Mouse (Mus musculus) macrophage (primary cell): ENCODE results near the gene Gh. TPM values are rescaled to one million over a fixed set of nuclear protein-coding genes. Genes with fewer than 3 reads are reported as not detected.

ENCODE experiments used
- polyA plus RNA-seq: library from polyadenylated mRNA; stranded (reverse); fragments of 250-400 nt; gene quantifications from 3 replicates; pipeline ENCODE4 v1.2.4, GENCODE M21; 2018; ENCODE audit warnings: inconsistent platforms

Gh gene
- polyA plus RNA-seq, 1 experiment from 2014 or later: not detected

Other genes starting within 250 kb of the Gh start
- 9.9 to 15.0 TPM (median 13.6 TPM) in 3 replicates for gene Taco1, start 235.8 kb downstream of the Gh start, polyA plus RNA-seq
- gene Map3k3, start 217.3 kb downstream of the Gh start, polyA plus RNA-seq: 47.7 to 51.9 TPM (median 49.8 TPM) in 3 replicates
- not detected in 3 replicates for gene Gm10840, start 141.0 kb downstream of the Gh start, polyA plus RNA-seq
- gene Limd2, start 141.0 kb downstream of the Gh start, polyA plus RNA-seq: 74.9 to 122 TPM (median 80.3 TPM) in 3 replicates
- gene Strada, start 99.7 kb downstream of the Gh start, polyA plus RNA-seq: 14.5 to 19.3 TPM (median 18.7 TPM) in 3 replicates
- gene Ccdc47, start 85.5 kb downstream of the Gh start, polyA plus RNA-seq: 46.7 to 77.0 TPM (median 51.2 TPM) in 3 replicates
- gene Ddx42, start 84.9 kb downstream of the Gh start, polyA plus RNA-seq: 37.1 to 61.7 TPM (median 46.9 TPM) in 3 replicates
- gene Ftsj3, start 45.8 kb downstream of the Gh start, polyA plus RNA-seq: 20.8 to 53.8 TPM (median 38.8 TPM) in 3 replicates
- gene Psmc5, start 45.7 kb downstream of the Gh start, polyA plus RNA-seq: 96.6 to 162 TPM (median 102 TPM) in 3 replicates
- gene Smarcd2, start 28.9 kb downstream of the Gh start, polyA plus RNA-seq: 54.1 to 59.1 TPM (median 55.6 TPM) in 3 replicates
- gene Tcam1, start 25.2 kb downstream of the Gh start, polyA plus RNA-seq: 0.10 to 0.28 TPM (median 0.15 TPM) in 3 replicates
- gene Cd79b, start 12.9 kb upstream of the Gh start, polyA plus RNA-seq: 1.9 to 4.4 TPM (median 2.9 TPM) in 3 replicates
- 0.03 TPM in 1 of 3 replicates, not detected in the others for gene Scn4a, start 51.4 kb upstream of the Gh start, polyA plus RNA-seq
- not detected in 3 replicates for gene Prr29, start 63.6 kb upstream of the Gh start, polyA plus RNA-seq
- 4.3 to 7.9 TPM (median 7.0 TPM) in 3 replicates for gene Icam2, start 86.2 kb upstream of the Gh start, polyA plus RNA-seq
- gene Ern1, start 186.0 kb upstream of the Gh start, polyA plus RNA-seq: 17.0 to 28.6 TPM (median 18.0 TPM) in 3 replicates